Mouse (Mus musculus) layer of hippocampus, postnatal 36 days (tissue): ENCODE results near the gene Asgr2. TPM values are rescaled to one million over a fixed set of nuclear protein-coding genes. Genes with fewer than 3 reads are reported as not detected.
A peak's percentile ranks its signal among the peaks of the same experiment; 100 is the strongest.
"Not testable (repeated sequence)": the region's sequence is repeated elsewhere in the genome, so short reads cannot be mapped to it uniquely, and the experiment has no call there.

ENCODE experiments used
- DNase-seq, 2 experiments: peaks; one replicate each; pipeline ENCODE4 v3.0.0; 2022
- total RNA-seq, 2 experiments: library from RNA; stranded (reverse); gene quantifications; 2 replicates each; pipeline ENCODE4 v1.2.3; 2021

Gene Asgr2
- not detected for total RNA-seq

- DNase-seq: no peak
Observed at GRCm38 (mm10) chr11:70091986-70092783, at the start of gene Asgr2. Gene Asgr2 (plus strand): TSS chr11:70092644.

- DNase-seq: no peak
Observed at GRCm38 (mm10) chr11:70043665-70044064, 48.8 kb upstream of the Asgr2 start.

- DNase-seq: no peak
Observed at GRCm38 (mm10) chr11:70045435-70045834, 47.0 kb upstream of the Asgr2 start.

GRCm38 (mm10) chr11:70049366-70049765 lies 43.1 kb upstream of the Asgr2 start:
- DNase-seq: no peak

GRCm38 (mm10) chr11:70049816-70050215 lies 42.6 kb upstream of the Asgr2 start:
- DNase-seq: no peak

GRCm38 (mm10) chr11:70053156-70053555 lies 39.3 kb upstream of the Asgr2 start:
- no peak for DNase-seq

GRCm38 (mm10) chr11:70053898-70054570 lies 38.4 kb upstream of the Asgr2 start, which contains the start of gene Asgr1:
Gene Asgr1 (plus strand): TSS chr11:70054085.
- DNase-seq: no peak

- DNase-seq: peak; percentile 64 to 71
Observed at GRCm38 (mm10) chr11:70055618-70056214, 36.7 kb upstream of the Asgr2 start.

- DNase-seq: no peak
Observed at GRCm38 (mm10) chr11:70057805-70058204, 34.6 kb upstream of the Asgr2 start.

GRCm38 (mm10) chr11:70059930-70060329 lies 32.5 kb upstream of the Asgr2 start:
- no peak for DNase-seq

GRCm38 (mm10) chr11:70063053-70063452 lies 29.4 kb upstream of the Asgr2 start:
- no peak for DNase-seq

GRCm38 (mm10) chr11:70066701-70067100 lies 25.7 kb upstream of the Asgr2 start:
- no peak for DNase-seq

GRCm38 (mm10) chr11:70068245-70068644 lies 24.2 kb upstream of the Asgr2 start:
- no peak for DNase-seq

- no peak for DNase-seq
Observed at GRCm38 (mm10) chr11:70070057-70070456, 22.4 kb upstream of the Asgr2 start.

- DNase-seq: not testable (repeated sequence)
Observed at GRCm38 (mm10) chr11:70070603-70071002, 21.8 kb upstream of the Asgr2 start.

GRCm38 (mm10) chr11:70074379-70075071 lies 17.9 kb upstream of the Asgr2 start:
- DNase-seq: peak; percentile 66 to 67

GRCm38 (mm10) chr11:70075581-70075980 lies 16.9 kb upstream of the Asgr2 start:
- no peak for DNase-seq

GRCm38 (mm10) chr11:70077441-70077840 lies 15.0 kb upstream of the Asgr2 start:
- no peak for DNase-seq

- no peak for DNase-seq
Observed at GRCm38 (mm10) chr11:70079175-70079574, 13.3 kb upstream of the Asgr2 start.

- DNase-seq: no peak
Observed at GRCm38 (mm10) chr11:70079928-70080327, 12.5 kb upstream of the Asgr2 start.

GRCm38 (mm10) chr11:70080803-70081590 lies 11.4 kb upstream of the Asgr2 start:
- no peak for DNase-seq

- no peak for DNase-seq
Observed at GRCm38 (mm10) chr11:70084563-70084962, 7.9 kb upstream of the Asgr2 start.
